Mouse (Mus musculus): ENCODE data around the gene 1700025G04Rik.

GRCm38 (mm10) chr1:151895406-151895805 lies 194.5 kb downstream of the 1700025G04Rik start:
- TF ChIP-seq CTCF (IDR thresholded peaks at IDR 0.05; ENCODE audit: low read depth) = no peak
- TF ChIP-seq EP300 (optimal IDR thresholded peaks at IDR 0.05) = no peak
